Mouse (Mus musculus) heart, embryonic 11.5 days (tissue): ENCODE data around the gene Gm39566. TPM values are rescaled to one million over a fixed set of nuclear protein-coding genes. Genes with fewer than 3 reads are reported as not detected.
A peak's percentile ranks its signal among the peaks of the same experiment; 100 is the strongest.

ENCODE experiments used
- ATAC-seq: fragments of 200-750 bp; cut with Nextera tagmentation; replicated peaks from 2 replicates; pipeline ENCODE4 v1.8.0; 2017; ENCODE audit warnings: moderate library complexity; ENCODE audit not compliant: insufficient number of reproducible peaks, low FRiP score, low TSS enrichment
- H3K27ac ChIP-seq: fragments of 300-500 bp; sonication (generic); 2 replicates; pipeline ENCODE4 v1.5.1; 2014; ENCODE audit warnings: mild to moderate bottlenecking, low read depth, low read length
- H3K27me3 ChIP-seq: fragments of 300-500 bp; sonication (generic); 2 replicates; pipeline ENCODE4 v1.6.1; 2014; ENCODE audit warnings: mild to moderate bottlenecking, low read length, mixed read lengths; ENCODE audit not compliant: control insufficient read depth, insufficient read depth
- H3K36me3 ChIP-seq: fragments of 300-500 bp; sonication (generic); 2 replicates; pipeline ENCODE4 v1.6.1; 2014; ENCODE audit warnings: mild to moderate bottlenecking, low read length, moderate library complexity, mixed read lengths; ENCODE audit not compliant: control insufficient read depth, insufficient read depth
- H3K4me1 ChIP-seq: fragments of 300-500 bp; sonication (generic); 2 replicates; pipeline ENCODE4 v1.6.1; 2014; ENCODE audit warnings: low read length; ENCODE audit not compliant: control insufficient read depth, insufficient read depth
- H3K4me2 ChIP-seq: fragments of 300-500 bp; sonication (generic); 2 replicates; pipeline ENCODE4 v1.6.1; 2014; ENCODE audit warnings: mild to moderate bottlenecking, moderate library complexity
- H3K4me3 ChIP-seq: fragments of 300-500 bp; sonication (generic); 2 replicates; pipeline ENCODE4 v1.5.1; 2014; ENCODE audit warnings: low read depth, low read length
- H3K9ac ChIP-seq: fragments of 300-500 bp; sonication (generic); 2 replicates; pipeline ENCODE4 v1.6.1; 2014; ENCODE audit warnings: mild to moderate bottlenecking, low read depth, low read length, moderate library complexity
- H3K9me3 ChIP-seq: fragments of 300-500 bp; sonication (generic); replicated peaks from 2 replicates; pipeline ENCODE4 v1.6.1; 2016; ENCODE audit warnings: low read length; ENCODE audit not compliant: control insufficient read depth
- WGBS: fragments of 180-500 bp; shearing (Covaris S2); extraction: QIAGEN DNeasy Blood & Tissue Kit; methylation state at CpG from one replicate; pipeline ENCODE4 v1.1.7; 2014; ENCODE audit not compliant: insufficient replicate concordance; 5-methylcytosine and 5-hydroxymethylcytosine counted together
- polyA plus RNA-seq: library from polyadenylated mRNA; unstranded; fragments of >200 nt; fragmentation: Nextera tagmentation; extraction: Ambion mirVana; gene quantifications from 2 replicates; pipeline ENCODE4 v1.2.1, GENCODE M21; 2014

Gene Gm39566
- polyA plus RNA-seq, 1 experiment from 2014 or later = not detected

- no peak overlapping the region for H3K9ac ChIP-seq
- ATAC-seq = no peak
- H3K27me3 ChIP-seq = peaks cover 16% of the 10 kb centered on the region
- H3K4me1 ChIP-seq = 0 out of 2 replicates have a peak, but pooled peaks cover 3% of the 10 kb centered on the region
- no peak overlapping the region for H3K4me3 ChIP-seq
- no peak overlapping the region for H3K27ac ChIP-seq
- WGBS = 30% methylated on average over 7 of the region's 7 CpGs
- no peaks in the 10 kb centered on the region for H3K9me3 ChIP-seq
- peaks cover 6% of the 10 kb centered on the region; the same call in 1 of the 2 replicates for H3K36me3 ChIP-seq
- no peak overlapping the region for H3K4me2 ChIP-seq
Observed at GRCm38 (mm10) chr11:69778985-69779384, 36.1 kb downstream of the Gm39566 start.

GRCm38 (mm10) chr11:69778258-69778982 lies 36.7 kb downstream of the Gm39566 start:
- no peak overlapping the region for H3K4me3 ChIP-seq
- peaks cover 6% of the 10 kb centered on the region; the same call in 1 of the 2 replicates for H3K36me3 ChIP-seq
- H3K27ac ChIP-seq = no peak overlapping the region
- H3K9me3 ChIP-seq = no peaks in the 10 kb centered on the region
- H3K4me2 ChIP-seq = no peak overlapping the region
- 0 out of 2 replicates have a peak, but pooled peaks cover 3% of the 10 kb centered on the region for H3K4me1 ChIP-seq
- no peak overlapping the region for H3K9ac ChIP-seq
- ATAC-seq = 0 out of 2 replicates have a peak, but pooled peaks have one; percentile 33
- peaks cover 16% of the 10 kb centered on the region for H3K27me3 ChIP-seq
- 59% methylated on average over 23 of the region's 23 CpGs for WGBS

- Histone ChIP-seq H3K4me1 (0 out of 2 replicates have a peak, but pooled peaks cover 3% of the 10 kb centered on the region), H3K4me3 (no peak overlapping the region)
Observed at GRCm38 (mm10) chr11:69777504-69778257, 37.4 kb downstream of the Gm39566 start.

GRCm38 (mm10) chr11:69776488-69776887 lies 38.6 kb downstream of the Gm39566 start:
- Histone ChIP-seq H3K4me3 (no peak overlapping the region), H3K27me3 (peaks cover 16% of the 10 kb centered on the region), H3K36me3 (peaks cover 6% of the 10 kb centered on the region; the same call in 1 of the 2 replicates), H3K27ac (no peak overlapping the region), H3K4me1 (0 out of 2 replicates have a peak, but pooled peaks cover 3% of the 10 kb centered on the region), H3K9me3 (no peaks in the 10 kb centered on the region), H3K9ac (no peak overlapping the region), H3K4me2 (no peak overlapping the region)
- WGBS = 74% methylated on average over 20 of the region's 20 CpGs
- ATAC-seq = 0 out of 2 replicates have a peak, but pooled peaks have one; percentile 11

More at GRCm38 (mm10) chr11:69777504-69778257, 37.4 kb downstream of the Gm39566 start:
- 56% methylated on average over 26 of the region's 26 CpGs for WGBS
- no peak for ATAC-seq
- Histone ChIP-seq H3K36me3 (peaks cover 6% of the 10 kb centered on the region; the same call in 1 of the 2 replicates), H3K9me3 (no peaks in the 10 kb centered on the region), H3K27ac (no peak overlapping the region), H3K4me2 (no peak overlapping the region), H3K9ac (no peak overlapping the region), H3K27me3 (peaks cover 16% of the 10 kb centered on the region)

- Histone ChIP-seq H3K9me3 (no peaks in the 10 kb centered on the region), H3K9ac (no peak overlapping the region), H3K36me3 (peaks cover 6% of the 10 kb centered on the region; the same call in 1 of the 2 replicates), H3K4me3 (no peak overlapping the region), H3K4me1 (0 out of 2 replicates have a peak, but pooled peaks cover 3% of the 10 kb centered on the region), H3K27me3 (peaks cover 16% of the 10 kb centered on the region), H3K4me2 (no peak overlapping the region), H3K27ac (no peak overlapping the region)
- ATAC-seq = no peak
- WGBS = 53% methylated on average over 10 of the region's 10 CpGs
Observed at GRCm38 (mm10) chr11:69775716-69776115, 39.4 kb downstream of the Gm39566 start.

GRCm38 (mm10) chr11:69774961-69775360 lies 40.1 kb downstream of the Gm39566 start:
- H3K4me3 ChIP-seq = no peak overlapping the region
- no peak for ATAC-seq
- WGBS = 48% methylated on average over 5 of the region's 5 CpGs
- no peak overlapping the region for H3K4me2 ChIP-seq
- 0 out of 2 replicates have a peak, but pooled peaks cover 3% of the 10 kb centered on the region for H3K4me1 ChIP-seq
- no peaks in the 10 kb centered on the region for H3K9me3 ChIP-seq
- H3K27me3 ChIP-seq = peaks cover 16% of the 10 kb centered on the region
- H3K9ac ChIP-seq = no peak overlapping the region
- no peak overlapping the region for H3K27ac ChIP-seq
- peaks cover 6% of the 10 kb centered on the region; the same call in 1 of the 2 replicates for H3K36me3 ChIP-seq

- Histone ChIP-seq H3K4me1 (peaks cover 12% of the 10 kb centered on the region), H3K27ac (peak overlapping the region; percentile 71), H3K9ac (peak overlapping the region; percentile 97), H3K4me3 (peak overlapping the region; percentile 93), H3K9me3 (no peaks in the 10 kb centered on the region), H3K27me3 (no peaks in the 10 kb centered on the region), H3K36me3 (no peaks in the 10 kb centered on the region), H3K4me2 (peak overlapping the region; percentile 82)
- 38% methylated on average over 4 of the region's 4 CpGs for WGBS
- ATAC-seq = no peak
Observed at GRCm38 (mm10) chr11:69767625-69767909, 47.5 kb downstream of the Gm39566 start.

GRCm38 (mm10) chr11:69766872-69767624 lies 48.0 kb downstream of the Gm39566 start:
- Histone ChIP-seq H3K4me1 (peaks cover 12% of the 10 kb centered on the region), H3K36me3 (no peaks in the 10 kb centered on the region), H3K4me2 (peak overlapping the region; percentile 82), H3K9ac (peak overlapping the region; percentile 97), H3K27ac (peak overlapping the region; percentile 91), H3K4me3 (peak overlapping the region; percentile 93), H3K9me3 (no peaks in the 10 kb centered on the region), H3K27me3 (no peaks in the 10 kb centered on the region)
- 49% methylated on average over 13 of the region's 13 CpGs for WGBS
- ATAC-seq = no peak
